Mouse (Mus musculus) gastrocnemius, adult 2 months (tissue): ENCODE results near the gene Elovl6. TPM values are rescaled to one million over a fixed set of nuclear protein-coding genes. Genes with fewer than 3 reads are reported as not detected.

Experiments
- DNase-seq: peaks from one replicate; pipeline ENCODE4 v3.0.0; 2022
- H3K27ac ChIP-seq: fragments of 200-600 bp; 2 replicates; pipeline ENCODE4 v1.8.1; 2022; ENCODE audit warnings: mild to moderate bottlenecking
- H3K4me3 ChIP-seq: fragments of 200-600 bp; 2 replicates; pipeline ENCODE4 v1.8.1; 2022; ENCODE audit warnings: mild to moderate bottlenecking, moderate library complexity
- CTCF ChIP-seq: fragments of 200-600 bp; IDR thresholded peaks from 2 replicates; pipeline ENCODE4 v1.8.1; 2022; ENCODE audit warnings: antibody characterized with exemption, mild to moderate bottlenecking, moderate library complexity
- intact Hi-C: fragments of 180-260 bp; cut with DNase I; formaldehyde crosslinking; loops from one replicate; pipeline ENCODE4 v1.15.1; 2025
- total RNA-seq, 2 experiments: library from RNA; stranded (reverse); gene quantifications; 2 replicates each; pipeline ENCODE4 v1.2.3; 2021

Gene Elovl6
- total RNA-seq, 2 experiments from 2014 or later: 0.33 to 0.89 TPM

DNA sequence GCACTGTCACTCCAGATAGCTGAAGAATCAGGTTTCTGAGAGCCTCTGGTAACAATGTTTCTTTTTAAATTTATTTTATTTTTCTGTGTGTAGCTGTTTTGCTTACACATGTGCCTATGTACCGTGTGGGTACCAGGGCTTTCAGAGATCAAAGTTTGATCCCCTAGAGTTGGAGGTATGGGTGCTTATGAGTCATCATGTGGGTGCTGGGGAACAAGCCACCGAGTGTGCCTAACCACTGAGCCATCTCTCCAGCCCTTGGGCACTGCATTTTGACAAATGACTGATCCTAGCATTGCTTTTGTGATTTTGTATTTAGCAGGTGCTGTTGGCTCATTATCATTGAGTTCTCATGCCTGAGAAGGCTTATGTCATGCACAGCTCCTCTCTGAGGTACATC, 29.7 kb downstream of the Elovl6 start:
- intact Hi-C loops: no loop called here
- no peak for TF ChIP-seq CTCF
- no peak overlapping the region for H3K27ac ChIP-seq
- no peak overlapping the region for H3K4me3 ChIP-seq
- DNase-seq: no peak

DNA sequence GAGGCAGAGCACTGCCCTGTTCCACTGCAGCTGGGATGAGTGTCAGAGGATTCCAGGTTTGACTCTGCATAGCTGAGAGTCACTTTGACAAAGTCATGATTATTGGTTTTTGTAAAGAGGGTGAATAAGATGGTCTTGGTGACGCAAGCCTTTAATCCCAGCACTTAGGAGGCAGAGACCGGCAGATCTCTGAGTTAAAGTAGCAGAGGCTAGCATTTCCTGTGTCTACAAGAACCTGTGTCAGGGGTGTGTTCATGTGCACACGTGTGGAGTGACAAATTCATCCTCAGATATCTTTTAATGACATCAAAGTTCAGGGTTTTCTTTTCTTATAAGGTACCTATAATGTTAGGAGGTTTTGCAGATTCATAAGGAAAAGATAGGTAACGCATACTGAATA, 30.3 kb downstream of the Elovl6 start:
- Histone ChIP-seq H3K4me3 (no peak overlapping the region), H3K27ac (no peak overlapping the region)
- intact Hi-C loops: no loop called here
- no peak for TF ChIP-seq CTCF
- no peak for DNase-seq

DNA sequence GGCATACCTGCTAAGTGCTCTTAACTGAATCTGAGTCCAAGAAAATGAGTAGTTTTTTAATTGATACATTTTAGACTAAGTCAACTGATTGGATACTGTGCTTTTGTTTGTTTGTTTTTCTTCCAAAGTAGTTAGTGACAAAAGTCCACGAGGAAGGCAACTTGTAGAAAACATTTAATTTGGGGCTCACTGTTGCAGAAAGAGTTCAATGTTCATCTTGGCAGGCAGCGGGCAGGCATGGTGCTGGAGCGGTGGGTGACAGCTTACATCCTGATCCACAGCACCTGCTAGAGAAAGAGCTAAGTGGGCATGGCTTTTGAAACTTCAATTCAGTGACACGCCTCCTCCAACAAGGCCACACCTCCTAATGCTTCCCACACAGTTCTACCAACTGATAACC, 31.7 kb downstream of the Elovl6 start:
- H3K27ac ChIP-seq: no peak overlapping the region
- DNase-seq: no peak
- intact Hi-C loops: no loop called here
- no peak overlapping the region for H3K4me3 ChIP-seq
- TF ChIP-seq CTCF: no peak

DNA sequence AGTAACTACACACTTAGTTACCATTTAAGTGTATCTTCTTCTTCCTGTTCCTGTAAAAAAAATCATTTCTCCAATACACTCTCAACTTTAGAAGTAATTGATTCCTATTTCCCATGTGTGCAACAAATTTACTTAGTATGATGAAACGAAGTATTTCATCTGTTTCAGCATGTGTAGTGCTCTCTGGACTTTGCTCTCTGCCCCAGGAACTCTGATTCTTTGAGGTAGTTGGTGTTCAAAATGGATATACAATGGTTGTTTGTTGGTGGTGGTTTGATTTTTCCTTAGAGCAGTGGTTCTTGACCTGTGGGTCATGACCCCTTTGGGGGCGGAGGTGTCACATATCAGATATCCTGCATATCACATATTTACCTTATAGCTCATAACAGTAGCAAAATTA, 32.7 kb downstream of the Elovl6 start:
- Histone ChIP-seq H3K27ac (no peak overlapping the region), H3K4me3 (no peak overlapping the region)
- no peak for TF ChIP-seq CTCF
- intact Hi-C loops: no loop called here
- no peak for DNase-seq

DNA sequence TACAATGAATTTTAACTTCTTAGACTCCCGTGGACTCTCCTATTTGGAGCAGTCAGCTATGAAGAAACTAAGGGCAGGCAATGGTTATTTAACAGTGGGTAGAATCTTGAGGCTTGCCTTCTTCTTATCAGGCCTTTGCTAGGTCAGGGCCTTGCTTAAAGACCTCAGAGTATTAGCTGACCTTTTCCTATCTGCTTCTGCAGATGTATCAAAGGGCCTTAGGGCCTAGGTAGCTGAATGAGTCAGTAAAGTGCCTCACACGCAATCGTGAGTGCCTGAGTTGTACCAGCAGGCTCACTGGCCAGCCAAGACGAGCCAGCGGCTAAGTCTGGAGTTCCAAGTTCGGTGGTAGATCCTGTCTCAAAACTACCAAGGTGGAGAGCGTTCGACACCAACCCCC, 33.3 kb downstream of the Elovl6 start:
- no peak for DNase-seq
- Histone ChIP-seq H3K27ac (no peak overlapping the region), H3K4me3 (no peak overlapping the region)
- intact Hi-C loops: no loop called here
- TF ChIP-seq CTCF: no peak

DNA sequence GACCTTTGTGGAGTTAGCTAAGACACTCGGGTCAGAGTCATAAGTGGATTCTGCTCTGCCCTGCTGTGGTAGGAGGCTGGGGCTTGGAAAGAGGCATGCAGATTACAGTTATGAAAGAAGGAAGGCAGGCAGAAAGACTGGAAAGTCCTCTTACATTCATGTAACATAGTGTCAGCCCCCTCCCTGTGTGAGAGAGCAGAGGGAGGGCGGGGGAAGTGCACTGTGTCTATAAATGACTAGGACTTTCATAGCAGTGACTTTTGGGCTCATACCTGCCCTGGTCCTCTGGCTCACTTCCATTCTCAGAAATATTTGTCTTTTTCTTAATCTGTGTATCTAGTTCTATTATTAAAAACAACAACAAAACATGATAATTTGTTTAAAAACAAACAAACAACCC, 33.9 kb downstream of the Elovl6 start:
- no peak for TF ChIP-seq CTCF
- no peak for DNase-seq
- no peak overlapping the region for H3K4me3 ChIP-seq
- intact Hi-C loops: no loop called here
- peak overlapping the region; percentile 64; the same call in 1 of the 2 replicates for H3K27ac ChIP-seq

DNA sequence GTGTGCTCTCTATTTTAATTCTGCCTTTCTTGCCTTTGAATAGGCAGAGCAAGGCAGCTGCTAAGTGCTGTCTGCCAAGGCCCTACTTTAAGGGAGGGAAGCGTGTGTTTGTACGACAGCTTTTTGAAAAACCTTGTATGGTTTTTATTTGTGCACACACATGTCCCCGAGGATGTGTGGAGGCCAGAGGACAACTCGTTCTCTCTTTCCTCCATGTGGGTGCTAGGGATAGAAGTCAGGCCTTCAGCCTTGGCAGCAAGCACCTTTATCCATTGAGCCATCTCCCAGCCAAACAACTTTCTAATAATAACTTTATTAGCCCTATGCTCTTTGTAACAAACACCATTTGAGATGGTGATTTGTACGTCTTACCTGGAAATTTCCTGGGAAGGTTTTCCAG, 34.7 kb downstream of the Elovl6 start:
- no peak overlapping the region for H3K4me3 ChIP-seq
- peak overlapping the region; percentile 64 for H3K27ac ChIP-seq
- TF ChIP-seq CTCF: no peak
- intact Hi-C loops: no loop called here
- peak; percentile 39 for DNase-seq

DNA sequence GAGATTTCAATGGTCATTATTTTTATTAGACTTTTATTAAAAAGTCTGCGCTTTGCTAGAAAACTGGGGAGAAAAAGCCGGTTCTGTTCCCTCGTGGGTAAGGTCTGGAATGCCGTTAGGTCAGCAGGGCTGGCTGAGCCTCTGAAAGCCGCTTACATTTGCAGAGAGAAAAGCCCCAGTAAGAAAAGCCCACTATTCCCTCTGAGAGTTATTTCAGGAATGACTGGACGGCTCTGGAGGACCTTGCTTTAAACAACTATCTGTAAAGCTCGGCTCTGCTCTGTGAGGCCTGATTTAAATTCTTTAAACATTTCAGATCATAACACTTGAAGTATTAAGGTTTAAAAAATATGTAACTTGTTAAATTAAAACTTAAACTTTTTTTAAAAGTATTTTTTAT, 36.4 kb downstream of the Elovl6 start:
- intact Hi-C loops: no loop called here
- DNase-seq: no peak
- Histone ChIP-seq H3K27ac (no peak overlapping the region), H3K4me3 (no peak overlapping the region)
- no peak for TF ChIP-seq CTCF

DNA sequence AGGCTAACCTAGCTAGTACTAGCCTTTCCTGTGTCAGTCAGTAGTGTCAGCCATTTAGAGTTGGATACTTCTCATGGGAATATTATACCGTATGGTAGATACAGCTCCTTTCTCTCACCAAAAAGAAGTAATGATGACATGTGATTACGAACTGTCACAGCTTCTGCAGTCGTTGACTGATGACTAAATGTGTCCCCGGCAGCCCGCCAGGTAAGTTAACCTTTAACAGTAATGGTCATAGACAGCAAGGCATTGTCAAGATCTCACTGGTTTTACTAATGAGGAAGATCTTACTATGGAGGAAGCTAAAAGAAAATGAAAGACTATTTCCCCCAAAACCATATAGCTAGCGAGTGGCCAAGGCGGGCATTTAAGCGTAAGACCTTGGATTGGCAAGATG, 38.8 kb downstream of the Elovl6 start:
- intact Hi-C loops: no loop called here
- DNase-seq: no peak
- TF ChIP-seq CTCF: no peak
- H3K4me3 ChIP-seq: no peak overlapping the region
- H3K27ac ChIP-seq: no peak overlapping the region

DNA sequence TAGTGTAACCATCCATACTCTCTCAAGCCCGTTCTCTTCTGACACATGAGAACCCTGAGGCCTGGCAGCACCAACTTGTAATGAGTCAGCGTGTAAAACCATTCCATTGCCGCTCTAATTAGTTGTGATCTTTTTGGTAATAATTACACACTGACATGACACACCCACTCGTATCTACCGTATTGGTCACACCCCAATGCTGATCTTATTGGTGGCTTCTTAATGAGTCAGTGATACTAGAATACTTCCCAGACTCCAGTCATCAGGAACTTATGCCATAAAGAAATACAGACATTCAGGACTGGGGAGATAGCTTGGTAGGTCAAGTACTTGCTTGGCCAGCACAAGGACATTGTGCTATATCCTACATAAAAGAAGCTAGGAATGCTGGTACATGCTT, 39.5 kb downstream of the Elovl6 start:
- no peak for DNase-seq
- intact Hi-C loops: no loop called here

DNA sequence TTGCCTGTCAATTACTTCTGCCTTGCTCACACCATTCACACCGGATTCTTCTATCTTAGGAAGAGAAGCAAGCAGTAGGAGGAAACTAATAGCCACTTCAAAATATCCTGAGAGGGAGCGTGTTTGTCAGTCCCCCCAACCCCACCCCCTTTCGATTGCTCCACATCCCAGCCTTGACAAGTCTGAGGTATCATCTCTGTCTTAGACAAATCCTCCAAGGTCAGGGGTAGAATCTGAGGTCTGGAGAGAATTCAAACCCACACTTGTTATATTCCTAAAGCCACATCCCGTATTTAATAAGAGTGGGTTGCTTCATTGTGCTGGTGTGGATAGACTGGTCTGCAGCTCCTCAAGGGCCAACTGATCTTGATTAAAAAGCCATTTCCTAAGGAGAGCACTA, 40.8 kb downstream of the Elovl6 start:
- intact Hi-C loops: no loop called here
- TF ChIP-seq CTCF: no peak
- H3K27ac ChIP-seq: no peak overlapping the region

More for the DNA sequence above, 39.5 kb downstream of the Elovl6 start:
- TF ChIP-seq CTCF: no peak
- no peak overlapping the region for H3K4me3 ChIP-seq
- no peak overlapping the region for H3K27ac ChIP-seq

DNA sequence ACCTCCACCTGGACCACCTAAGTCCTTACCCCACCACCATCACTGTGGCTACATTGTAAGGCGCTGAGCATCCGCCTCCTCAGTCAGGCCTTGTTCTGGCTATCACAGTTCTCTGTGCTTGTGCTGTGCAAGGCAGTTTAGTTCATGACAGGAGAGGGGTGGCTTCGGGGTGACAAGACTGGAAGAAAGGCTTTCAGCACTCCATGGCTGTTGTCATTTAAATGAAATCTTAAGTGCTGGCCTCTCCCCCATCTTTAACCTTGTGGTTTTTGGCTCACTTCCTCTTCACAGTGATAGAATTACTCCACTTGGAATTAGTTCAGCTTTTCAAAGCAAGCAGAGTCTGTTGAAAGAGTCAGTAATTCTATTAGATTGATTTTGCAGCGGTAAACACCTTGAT, 41.5 kb downstream of the Elovl6 start:
- Histone ChIP-seq H3K27ac (no peak overlapping the region), H3K4me3 (no peak overlapping the region)
- no peak for TF ChIP-seq CTCF
- no peak for DNase-seq
- intact Hi-C loops: no loop called here

More for the DNA sequence above, 40.8 kb downstream of the Elovl6 start:
- H3K4me3 ChIP-seq: no peak overlapping the region
- no peak for DNase-seq

DNA sequence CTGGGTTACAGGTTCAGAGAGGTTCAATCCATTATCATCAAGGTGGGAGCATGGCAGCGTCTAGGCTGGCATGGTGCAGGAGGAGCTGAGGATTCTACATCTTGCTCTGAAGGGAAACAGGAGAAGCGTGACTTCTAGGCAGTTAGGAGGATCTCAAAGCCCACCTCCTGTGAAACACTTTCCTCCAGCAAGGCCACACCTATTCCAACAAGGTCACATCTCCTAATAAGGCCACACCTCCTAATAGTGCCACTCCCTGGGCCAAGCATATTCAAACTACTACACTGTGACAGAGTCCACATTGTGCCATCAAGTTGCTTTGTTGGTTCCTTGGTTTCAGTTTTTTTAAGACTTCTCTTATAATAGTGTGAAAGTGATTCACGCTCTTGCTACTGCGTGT, 42.9 kb downstream of the Elovl6 start:
- DNase-seq: no peak
- H3K27ac ChIP-seq: no peak overlapping the region
- intact Hi-C loops: no loop called here
- no peak overlapping the region for H3K4me3 ChIP-seq
- no peak for TF ChIP-seq CTCF

DNA sequence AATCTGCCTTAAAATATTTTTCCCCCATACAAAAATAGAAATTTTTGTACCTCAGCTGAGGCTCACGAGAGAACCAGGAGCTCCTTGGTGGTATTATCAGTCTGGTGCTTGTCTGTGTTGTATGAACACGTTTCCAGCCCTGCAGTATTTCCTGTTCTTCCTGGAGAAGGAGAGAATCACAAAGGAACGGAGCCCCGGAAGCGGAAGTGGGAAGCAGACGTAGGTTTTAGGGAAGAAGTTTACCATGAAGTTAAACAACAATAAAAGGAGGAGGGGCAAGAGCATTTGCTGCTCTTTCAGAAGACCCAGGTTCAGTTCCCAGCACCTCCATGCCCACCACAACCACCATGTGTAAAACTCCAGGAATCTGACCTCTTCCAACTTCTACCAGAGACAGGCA, 44.4 kb downstream of the Elovl6 start:
- TF ChIP-seq CTCF: no peak

More for the DNA sequence above, 44.4 kb downstream of the Elovl6 start:
- DNase-seq: no peak
- Histone ChIP-seq H3K4me3 (no peak overlapping the region), H3K27ac (no peak overlapping the region)
- intact Hi-C loops: no loop called here
